Mouse (Mus musculus) forebrain, postnatal 0 days (tissue): ENCODE measurements around the gene Foxp4. TPM values are rescaled to one million over a fixed set of nuclear protein-coding genes. Genes with fewer than 3 reads are reported as not detected.

Source experiments
- ATAC-seq: fragments of 200-750 bp; cut with Nextera tagmentation; 2 replicates; pipeline ENCODE4 v1.8.0; 2017; ENCODE audit warnings: mild to moderate bottlenecking, moderate library complexity
- DNase-seq: peaks from one replicate; pipeline ENCODE4 v3.0.0-alpha.2; 2015
- H3K27ac ChIP-seq: fragments of 300-500 bp; sonication (generic); 2 replicates; pipeline ENCODE4 v1.5.1; 2014; ENCODE audit warnings: low read depth, mild to moderate bottlenecking, antibody characterized with exemption, low read length, moderate library complexity, mixed read lengths
- H3K27me3 ChIP-seq: fragments of 300-500 bp; sonication (generic); 2 replicates; pipeline ENCODE4 v1.6.1; 2014; ENCODE audit warnings: mild to moderate bottlenecking, low read length, mixed read lengths; ENCODE audit not compliant: insufficient read depth
- H3K36me3 ChIP-seq: fragments of 300-500 bp; sonication (generic); 2 replicates; pipeline ENCODE4 v1.6.1; 2014; ENCODE audit warnings: mild to moderate bottlenecking, moderate library complexity; ENCODE audit not compliant: insufficient read depth
- H3K4me1 ChIP-seq: fragments of 300-500 bp; sonication (generic); 2 replicates; pipeline ENCODE4 v1.6.1; 2014; ENCODE audit warnings: antibody characterized with exemption; ENCODE audit not compliant: insufficient read depth
- H3K4me2 ChIP-seq: fragments of 300-500 bp; sonication (generic); 2 replicates; pipeline ENCODE4 v1.6.1; 2014; ENCODE audit warnings: low read depth, mild to moderate bottlenecking, moderate library complexity
- H3K4me3 ChIP-seq: fragments of 300-500 bp; sonication (generic); 2 replicates; pipeline ENCODE4 v1.5.1; 2014; ENCODE audit warnings: low read depth, low read length, mixed read lengths
- H3K9ac ChIP-seq: fragments of 300-500 bp; sonication (generic); 2 replicates; pipeline ENCODE4 v1.6.1; 2014; ENCODE audit warnings: mild to moderate bottlenecking
- H3K9me3 ChIP-seq: fragments of 300-500 bp; sonication (generic); 2 replicates; pipeline ENCODE4 v1.6.1; 2016; ENCODE audit warnings: low read length
- CTCF ChIP-seq: sonication (generic); IDR thresholded peaks from 2 replicates; pipeline ENCODE4 v1.5.1; 2016; ENCODE audit warnings: antibody characterized with exemption, control low read depth, low read depth
- WGBS: fragments of 180-500 bp; shearing (Covaris S2); extraction: QIAGEN DNeasy Blood & Tissue Kit; methylation state at CpG from one replicate; pipeline ENCODE4 v1.1.7; 2014; 5-methylcytosine and 5-hydroxymethylcytosine counted together
- polyA plus RNA-seq: library from polyadenylated mRNA; unstranded; fragments of >200 nt; fragmentation: Nextera tagmentation; extraction: Ambion mirVana; gene quantifications from 2 replicates; pipeline ENCODE4 v1.2.1, GENCODE M21; 2015
- total RNA-seq: library from RNA; depleted of rRNA; stranded (reverse); fragments of >200 nt; gene quantifications from 2 replicates; pipeline ENCODE4 v1.2.3, GENCODE M21; 2014

Gene Foxp4
- total and polyA plus RNA-seq, 2 experiments from 2014 or later, result 56.4 to 108 TPM

GRCm38 (mm10) chr17:47929431-47929830 lies 5.0 kb upstream of the Foxp4 start:
- H3K4me3 ChIP-seq, result no peak overlapping the region
- H3K27ac ChIP-seq, result no peak overlapping the region
- H3K27me3 ChIP-seq, result no peaks in the 10 kb centered on the region
- H3K9ac ChIP-seq, result no peak overlapping the region
- H3K4me1 ChIP-seq, result no peaks in the 10 kb centered on the region
- no peaks in the 10 kb centered on the region for H3K9me3 ChIP-seq
- ATAC-seq (no peak), DNase-seq (no peak)
- no peaks in the 10 kb centered on the region for H3K36me3 ChIP-seq
- WGBS, result 91% methylated on average over 4 of the region's 4 CpGs
- no peak for TF ChIP-seq CTCF
- no peak overlapping the region for H3K4me2 ChIP-seq

DNA sequence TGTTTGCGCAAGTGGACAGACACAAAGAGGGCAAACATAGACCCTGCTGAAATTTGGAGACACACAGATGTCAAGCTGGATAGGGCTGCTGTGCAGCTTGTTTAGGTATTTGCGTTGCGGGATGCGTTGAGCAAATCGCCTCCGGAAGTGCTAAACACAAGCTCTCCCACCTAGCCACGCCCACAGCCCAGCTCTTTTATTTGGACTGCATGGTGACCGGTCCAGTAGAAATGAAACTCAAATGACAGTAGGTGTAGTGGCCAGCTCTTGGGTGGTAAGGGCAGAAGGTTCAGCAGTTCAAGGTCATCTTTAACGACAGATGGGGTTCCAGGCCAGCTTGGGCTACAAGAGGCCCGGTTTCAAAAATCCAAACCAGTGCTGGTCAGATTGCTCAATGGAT lies 1.5 kb upstream of the Foxp4 start:
- Histone ChIP-seq H3K4me1 (no peaks in the 10 kb centered on the region), H3K9ac (no peak overlapping the region), H3K27ac (no peak overlapping the region), H3K9me3 (no peaks in the 10 kb centered on the region), H3K27me3 (no peaks in the 10 kb centered on the region), H3K4me3 (no peak overlapping the region), H3K4me2 (no peak overlapping the region), H3K36me3 (no peaks in the 10 kb centered on the region)
- 35% methylated on average over 10 of the region's 10 CpGs for WGBS
- DNase-seq (no peak), ATAC-seq (no peak)
- TF ChIP-seq CTCF, result no peak

GRCm38 (mm10) chr17:47925340-47925926 lies 988 bp upstream of the Foxp4 start:
- Histone ChIP-seq H3K4me1 (no peaks in the 10 kb centered on the region), H3K4me2 (peak overlapping the region; percentile 95), H3K27ac (peak overlapping the region; percentile 40; the same call in 1 of the 2 replicates), H3K9me3 (no peaks in the 10 kb centered on the region), H3K27me3 (no peaks in the 10 kb centered on the region), H3K9ac (peak overlapping the region; percentile 62; the same call in 1 of the 2 replicates), H3K36me3 (no peaks in the 10 kb centered on the region), H3K4me3 (peak overlapping the region; percentile 60)
- TF ChIP-seq CTCF, result no peak
- DNase-seq (no peak), ATAC-seq (no peak)
- WGBS, result 3% methylated on average over 13 of the region's 13 CpGs

DNA sequence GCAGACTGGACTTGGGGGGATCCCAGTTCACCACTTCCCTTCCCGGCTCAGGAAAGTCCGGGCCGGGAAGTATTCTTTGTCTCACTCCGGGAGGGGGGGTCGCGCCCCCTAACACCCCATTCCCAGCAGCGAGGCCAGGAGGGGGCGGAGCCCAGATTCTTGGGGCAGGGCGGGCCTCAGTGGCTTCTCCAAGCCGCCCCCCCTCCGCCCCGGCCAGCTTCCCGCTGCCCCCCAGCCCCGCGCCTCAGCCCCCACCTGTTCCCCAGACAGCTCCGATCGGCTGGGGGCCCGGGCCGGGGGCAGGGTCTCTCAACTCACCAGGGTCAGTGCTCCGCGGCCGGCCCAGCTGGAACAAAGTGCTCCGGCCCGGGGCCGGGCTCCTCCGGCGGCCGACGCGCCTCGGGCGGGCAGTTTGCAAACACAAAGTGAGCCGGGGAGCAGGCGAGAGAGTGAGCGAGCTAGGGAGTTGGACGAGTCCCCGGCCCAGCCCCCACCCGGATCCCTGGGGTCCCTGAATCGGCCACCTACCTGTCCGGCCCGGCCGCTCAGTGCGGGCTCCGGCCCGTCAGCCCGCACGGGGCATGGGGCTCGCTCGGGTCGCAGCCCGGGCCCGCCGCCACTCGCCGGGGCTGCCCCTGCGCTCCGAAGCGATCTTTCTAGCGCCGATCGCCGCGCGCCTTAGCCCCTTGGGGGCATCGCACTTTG lies 615 bp downstream of the Foxp4 start:
- no peak; the same call in 1 of the 2 replicates for ATAC-seq
- Histone ChIP-seq H3K27ac (peak overlapping the region; percentile 84), H3K9ac (peak overlapping the region; percentile 62), H3K9me3 (no peaks in the 10 kb centered on the region), H3K4me3 (peak overlapping the region; percentile 60), H3K4me1 (no peaks in the 10 kb centered on the region), H3K27me3 (no peaks in the 10 kb centered on the region), H3K4me2 (peak overlapping the region; percentile 95), H3K36me3 (no peaks in the 10 kb centered on the region)
- DNase-seq, result no peak
- WGBS, result 3% methylated on average over 62 of the region's 65 CpGs
- no peak for TF ChIP-seq CTCF

DNA sequence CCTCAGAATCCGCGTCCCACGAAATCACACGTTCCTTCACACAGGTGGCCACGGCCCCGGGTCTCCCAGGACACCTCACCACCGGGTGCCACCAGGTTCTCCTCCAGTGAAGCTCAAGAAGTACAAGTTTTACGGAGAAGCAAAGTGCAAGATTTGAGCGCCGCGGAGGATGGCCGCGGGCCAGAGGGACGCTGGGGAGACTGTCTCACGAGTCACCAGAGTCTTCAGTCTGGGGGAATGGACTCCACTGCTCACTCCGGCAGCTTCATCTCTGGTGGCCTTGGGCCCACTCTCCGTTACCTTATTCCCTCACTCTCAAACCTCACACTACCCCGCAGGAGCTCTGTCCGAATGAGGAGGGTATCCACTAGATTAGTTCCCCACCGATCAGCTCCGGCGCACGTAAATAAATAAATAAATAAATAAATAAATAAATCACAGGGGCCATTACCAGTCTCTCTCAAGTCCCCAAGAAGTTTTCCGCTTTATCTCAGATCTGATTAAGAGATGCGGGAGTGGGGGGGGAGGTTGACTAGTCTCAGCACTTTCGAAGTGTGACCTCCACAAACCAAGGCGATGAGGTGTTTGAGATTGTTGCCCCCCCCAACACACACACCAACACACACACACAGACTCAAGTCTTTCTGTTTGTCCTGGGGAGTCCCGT lies 1.3 kb downstream of the Foxp4 start:
- DNase-seq (no peak), ATAC-seq (no peak)
- H3K4me3 ChIP-seq, result peak overlapping the region; percentile 60
- no peaks in the 10 kb centered on the region for H3K27me3 ChIP-seq
- under 1% methylated on average over 27 of the region's 28 CpGs for WGBS
- no peak for TF ChIP-seq CTCF
- peak overlapping the region; percentile 62 for H3K9ac ChIP-seq
- peak overlapping the region; percentile 95 for H3K4me2 ChIP-seq
- no peaks in the 10 kb centered on the region for H3K4me1 ChIP-seq
- no peak overlapping the region for H3K27ac ChIP-seq
- H3K36me3 ChIP-seq, result no peaks in the 10 kb centered on the region; the same call in 1 of the 2 replicates
- H3K9me3 ChIP-seq, result no peaks in the 10 kb centered on the region

- H3K4me2 ChIP-seq, result peak overlapping the region; percentile 95
- ATAC-seq (no peak), DNase-seq (no peak)
- WGBS, result under 1% methylated on average over 24 of the region's 24 CpGs
- H3K4me1 ChIP-seq, result no peaks in the 10 kb centered on the region
- H3K36me3 ChIP-seq, result no peaks in the 10 kb centered on the region; the same call in 1 of the 2 replicates
- no peak overlapping the region for H3K27ac ChIP-seq
- no peak for TF ChIP-seq CTCF
- peak overlapping the region; percentile 60 for H3K4me3 ChIP-seq
- peak overlapping the region; percentile 62 for H3K9ac ChIP-seq
- no peaks in the 10 kb centered on the region for H3K9me3 ChIP-seq
- H3K27me3 ChIP-seq, result no peaks in the 10 kb centered on the region
Observed at GRCm38 (mm10) chr17:47922579-47922978, 1.9 kb downstream of the Foxp4 start.

DNA sequence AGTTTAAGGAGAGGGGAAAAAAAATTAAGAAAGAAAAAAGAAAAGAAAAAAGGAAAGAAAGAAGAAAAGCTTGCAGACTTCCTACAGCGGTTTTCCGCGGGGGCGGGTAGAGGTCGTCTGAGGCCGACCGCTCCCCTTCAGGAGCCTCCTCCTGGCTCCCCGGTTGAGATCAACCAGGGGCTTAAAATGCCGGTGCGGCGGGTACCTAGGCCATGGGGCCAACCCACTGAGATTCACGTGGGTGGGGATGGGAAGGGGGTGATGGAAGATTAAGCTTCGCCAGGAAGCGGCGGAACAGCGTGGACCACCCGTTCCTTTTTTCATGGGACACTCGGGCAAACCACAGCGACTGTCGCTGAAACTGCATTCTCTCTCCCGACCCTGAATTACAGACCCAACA lies 2.3 kb downstream of the Foxp4 start:
- 5% methylated on average over 21 of the region's 21 CpGs for WGBS

More for the DNA sequence above, 2.3 kb downstream of the Foxp4 start:
- TF ChIP-seq CTCF, result no peak
- Histone ChIP-seq H3K9me3 (no peaks in the 10 kb centered on the region), H3K9ac (peak overlapping the region; percentile 62; the same call in 1 of the 2 replicates), H3K4me2 (peak overlapping the region; percentile 95), H3K36me3 (no peaks in the 10 kb centered on the region; the same call in 1 of the 2 replicates), H3K4me3 (peak overlapping the region; percentile 60), H3K4me1 (no peaks in the 10 kb centered on the region), H3K27me3 (no peaks in the 10 kb centered on the region), H3K27ac (no peak overlapping the region)
- DNase-seq, result no peak
- ATAC-seq, result no peak
